Mouse (Mus musculus) liver, adult 2 months (tissue): ENCODE data around the gene Tspan32.

Experiments
- CTCF ChIP-seq: fragments of 200-500 bp; IDR thresholded peaks from 2 replicates; pipeline ENCODE4 v1.5.1; 2011; ENCODE audit warnings: low read depth, low read length, control low read depth
- POLR2A ChIP-seq: fragments of 200-500 bp; IDR thresholded peaks from 2 replicates; pipeline ENCODE4 v1.6.1; 2011; ENCODE audit warnings: low read length, control low read depth; ENCODE audit not compliant: insufficient read depth; ENCODE audit errors: extremely low read depth

DNA sequence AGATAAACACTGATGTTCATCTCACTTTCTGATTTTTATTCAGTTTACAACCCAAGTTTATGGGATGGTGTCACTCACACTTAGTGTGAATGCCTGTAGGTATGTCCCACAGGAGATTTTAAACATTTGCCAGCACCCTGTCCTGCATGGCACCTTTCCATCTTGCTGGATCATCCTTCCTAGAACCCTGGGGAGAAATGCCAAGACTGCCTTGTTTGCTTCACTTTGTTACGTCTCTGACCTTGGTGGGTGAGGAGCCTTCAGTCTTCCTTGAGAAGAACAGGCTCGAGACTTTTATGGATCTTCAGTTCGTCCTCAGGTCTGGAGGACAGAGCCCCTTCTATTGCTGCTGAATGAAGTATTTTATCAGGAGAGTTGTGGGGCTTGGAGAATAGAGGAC is 44.5 kb downstream of the Tspan32 start:
- no peak for TF ChIP-seq CTCF
- no peak for TF ChIP-seq POLR2A
